16 mouse cellular contexts compared by ENCODE assay signal in genomic region chr15:4367801-4368200, GRCm38 (mm10). TPM values are rescaled to one million over a fixed set of nuclear protein-coding genes. Genes with fewer than 3 reads are reported as not detected.
DNase-seq lines count a peak whose midpoint lies in the region; ATAC-seq and TF ChIP-seq lines count a peak whose summit lies in the region.
"Had no signal": no experiment of that assay in that cellular context is flagged by ENCODE, and none has a peak within 500 bp of the region (broad histone marks: within the 10 kb centered on the region; RNA-seq: fewer than 3 reads in every experiment).

No protein-coding gene starts in this region.

- no peak overlapping the region for H3K9ac ChIP-seq in MEL (ENCODE audit: control insufficient read depth, low read depth, low read length, poor library complexity, severe bottlenecking)
- no peak overlapping the region for H3K9ac ChIP-seq in embryonic facial prominence, embryonic 11.5 days (replicated peaks; ENCODE audit: low read length)
- H3K9ac ChIP-seq: forebrain, embryonic 12.5 days; liver, embryonic 13.5 days had no signal

- no peaks in the 10 kb centered on the region for H3K79me2 ChIP-seq in MEL (ENCODE audit: control insufficient read depth, insufficient read depth, low read length, poor library complexity)

- TF ChIP-seq EP300 in MEL (IDR thresholded peaks at IDR 0.05; ENCODE audit: low read depth in 1 of 2, low read length in 2 of 2) = no peak

- no peak overlapping the region for H3K27ac ChIP-seq in MEL (ENCODE audit: control insufficient read depth, low read depth, low read length)
- H3K27ac ChIP-seq in embryonic facial prominence, embryonic 11.5 days (replicated peaks; ENCODE audit: low read depth, low read length) = no peak overlapping the region
- no peak overlapping the region for H3K27ac ChIP-seq in gastrocnemius, adult 2 months
- H3K27ac ChIP-seq: forebrain, embryonic 12.5 days; liver, embryonic 13.5 days; stomach, postnatal 0 days had no signal

- no peak overlapping the region for H3K4me2 ChIP-seq in embryonic facial prominence, embryonic 11.5 days (ENCODE audit: low read depth, low read length)
- H3K4me2 ChIP-seq: forebrain, embryonic 12.5 days; liver, embryonic 13.5 days had no signal

- TF ChIP-seq POLR2A in MEL (IDR thresholded peaks at IDR 0.05; ENCODE audit: control insufficient read depth in 1 of 2, insufficient read depth in 1 of 2, low read depth in 1 of 2, low read length in 2 of 2, poor library complexity in 1 of 2) = no peak

- H3K27me3 ChIP-seq in MEL (ENCODE audit: control insufficient read depth in 1 of 2, insufficient read depth in 2 of 2, low read length in 2 of 2) = no peaks in the 10 kb centered on the region
- no peaks in the 10 kb centered on the region for H3K27me3 ChIP-seq in embryonic facial prominence, embryonic 11.5 days (ENCODE audit: control insufficient read depth, insufficient read depth, low read length)
- H3K27me3 ChIP-seq: forebrain, embryonic 12.5 days; liver, embryonic 13.5 days had no signal

- H3K36me3 ChIP-seq in MEL (ENCODE audit: control insufficient read depth in 1 of 2, insufficient read depth in 2 of 2, low read length in 2 of 2) = no peaks in the 10 kb centered on the region
- no peaks in the 10 kb centered on the region for H3K36me3 ChIP-seq in embryonic facial prominence, embryonic 11.5 days (replicated peaks; ENCODE audit: control insufficient read depth, insufficient read depth, low read depth, low read length)
- H3K36me3 ChIP-seq: forebrain, embryonic 12.5 days; liver, embryonic 13.5 days had no signal

- no peak for ATAC-seq in embryonic facial prominence, embryonic 11.5 days (replicated peaks; ENCODE audit: insufficient number of reproducible peaks, low FRiP score, low TSS enrichment, low read depth)

- no peak for TF ChIP-seq RAD21 in MEL (IDR thresholded peaks at IDR 0.05; ENCODE audit: low read depth, low read length)

- no peaks in the 10 kb centered on the region for H3K9me3 ChIP-seq in MEL (replicated peaks; ENCODE audit: insufficient read depth, low read length)
- H3K9me3 ChIP-seq in embryonic facial prominence, embryonic 11.5 days (replicated peaks; ENCODE audit: control insufficient read depth, low read length) = no peaks in the 10 kb centered on the region
- H3K9me3 ChIP-seq: forebrain, embryonic 12.5 days; liver, embryonic 13.5 days had no signal

- TF ChIP-seq CTCF in MEL (IDR thresholded peaks at IDR 0.05 in 2 of 3, conservative IDR thresholded peaks at IDR 0.05 in 1 of 3; ENCODE audit: control insufficient read depth in 1 of 3, insufficient read depth in 1 of 3, low read depth in 2 of 3, low read length in 3 of 3, poor library complexity in 1 of 3, severe bottlenecking in 1 of 3) = no peak
- no peak for TF ChIP-seq CTCF in gastrocnemius, adult 2 months (IDR thresholded peaks at IDR 0.05)

- WGBS in embryonic facial prominence, embryonic 11.5 days = 64% methylated on average over 2 of the region's 2 CpGs

- H3K4me3 ChIP-seq in MEL (ENCODE audit: control insufficient read depth in 1 of 2, insufficient read depth in 1 of 2, low read depth in 2 of 2, low read length in 2 of 2) = no peak overlapping the region
- H3K4me3 ChIP-seq in embryonic facial prominence, embryonic 11.5 days (ENCODE audit: low read depth, low read length) = no peak overlapping the region
- H3K4me3 ChIP-seq in gastrocnemius, adult 2 months = no peak overlapping the region
- H3K4me3 ChIP-seq: forebrain, embryonic 12.5 days; liver, embryonic 13.5 days had no signal

- DNase-seq in adrenal gland, postnatal 10 days = peak; percentile 24
- DNase-seq in adrenal gland, postnatal 4 days (ENCODE audit: low spot score in 2 of 2) = no peak
- peak; percentile 55 for DNase-seq in kidney, postnatal 10 days
- no peak for DNase-seq in kidney, adult 11 months
- peak; percentile 42 for DNase-seq in MEL (ENCODE audit: low read depth, low spot score)
- peak; percentile 72 for DNase-seq in embryonic facial prominence, embryonic 11.5 days (ENCODE audit: low spot score)
- no peak for DNase-seq in gastrocnemius, adult 2 months
- no peak for DNase-seq in thymus, postnatal 4 days
- DNase-seq: cerebellum, postnatal 25 days; liver, embryonic 13.5 days; lung, postnatal 10 days; thymus, postnatal 14 days had no signal

- intact Hi-C loops in gastrocnemius, adult 2 months (cut with DNase I) = no loop called here

- H3K4me1 ChIP-seq in MEL (ENCODE audit: control insufficient read depth in 1 of 2, insufficient read depth in 2 of 2, low read length in 2 of 2) = no peaks in the 10 kb centered on the region
- no peaks in the 10 kb centered on the region for H3K4me1 ChIP-seq in embryonic facial prominence, embryonic 11.5 days (ENCODE audit: control insufficient read depth, insufficient read depth, low read length)
- H3K4me1 ChIP-seq: forebrain, embryonic 12.5 days; liver, embryonic 13.5 days had no signal

TF ChIP-seq in MEL, 35 proteins besides CTCF, POLR2A, EP300 and RAD21:
- no peak for TF ChIP-seq KAT2A (conservative IDR thresholded peaks at IDR 0.05; ENCODE audit: low read depth, low read length)

RNA-seq across cellular contexts. Expression of gene Plcxd3, which starts 7.5 kb away (rescaled TPM):
- total RNA-seq in adrenal gland, postnatal 10 days (2021) = 1 to 10 TPM; 2.3 to 5.7 TPM
- 1 to 10 TPM; 4.3 to 6.0 TPM for total RNA-seq in adrenal gland, postnatal 4 days (2021)
- total RNA-seq in MEL (2012; rRNA removed) = not detected in 2 replicates
- polyA plus RNA-seq in MEL (2012; ENCODE audit: insufficient read depth in 1 of 2, insufficient read length in 2 of 2, low read depth in 1 of 2, low replicate concordance in 2 of 2, missing spikeins in 1 of 2) = not detected
- polyA plus RNA-seq in embryonic facial prominence, embryonic 11.5 days (2014; fragmentation: Nextera tagmentation; extraction: Ambion mirVana) = 3.6 and 5.1 TPM in 2 replicates
- under 1 TPM; 0.20 to 0.33 TPM for total RNA-seq in gastrocnemius, adult 2 months (2021)
- total RNA-seq: megakaryocyte-erythroid progenitor cell, adult 5-6 weeks; neutrophil, adult 5-6 weeks had no signal

Comparison
In these comparisons a context has a peak if more than half of its experiments do, and no peak if none do; other contexts are left out.
1. DNase-seq: peak in adrenal gland, postnatal 10 days (single experiment), kidney, postnatal 10 days (single experiment), MEL (single experiment) and embryonic facial prominence, embryonic 11.5 days (single experiment); none in adrenal gland, postnatal 4 days (0 of 2), kidney, adult 11 months (single experiment), gastrocnemius, adult 2 months (single experiment) and thymus, postnatal 4 days (single experiment).